Mouse (Mus musculus) myocyte (in vitro differentiated cells): ENCODE data around the gene Pde6c. TPM values are rescaled to one million over a fixed set of nuclear protein-coding genes. Genes with fewer than 3 reads are reported as not detected.
A peak's percentile ranks its signal among the peaks of the same experiment; 100 is the strongest.

Experiments used
- H3K27me3 ChIP-seq: one replicate; pipeline ENCODE4 v1.6.1; 2011; ENCODE audit not compliant: control insufficient read depth, insufficient read depth, insufficient read length
- H3K36me3 ChIP-seq: one replicate; pipeline ENCODE4 v1.6.1; 2011; ENCODE audit not compliant: control insufficient read depth, insufficient read depth
- H3K4me2 ChIP-seq: one replicate; pipeline ENCODE4 v1.6.1; 2011; ENCODE audit warnings: low read depth, control low read depth
- H3K4me3 ChIP-seq: one replicate; pipeline ENCODE4 v1.5.1; 2011; ENCODE audit warnings: mild to moderate bottlenecking, control low read depth, moderate library complexity
- H3K79me2 ChIP-seq: one replicate; pipeline ENCODE4 v1.6.1; 2011; ENCODE audit not compliant: control insufficient read depth, insufficient read depth
- H3ac ChIP-seq: one replicate; pipeline ENCODE4 v1.6.1; 2011; ENCODE audit not compliant: control insufficient read depth, insufficient read length
- CEBPB ChIP-seq: IDR thresholded peaks from 2 replicates; pipeline ENCODE4 v1.6.1; 2011; ENCODE audit warnings: mild to moderate bottlenecking, moderate library complexity; ENCODE audit not compliant: poor library complexity, insufficient read depth, severe bottlenecking
- E2F4 ChIP-seq: IDR thresholded peaks from one replicate; pipeline ENCODE4 v1.6.1; 2011; ENCODE audit warnings: mild to moderate bottlenecking, control low read depth, moderate library complexity; ENCODE audit not compliant: insufficient read depth
- MAX ChIP-seq: IDR thresholded peaks from one replicate; pipeline ENCODE4 v1.6.1; 2011; ENCODE audit warnings: low read depth, mild to moderate bottlenecking, control low read depth
- MYOD1 ChIP-seq, 3 experiments: IDR thresholded peaks; one replicate each; pipeline ENCODE4 v1.6.1; 2011; ENCODE audit warnings: control low read depth in 2 of 3, low read depth in 2 of 3, mild to moderate bottlenecking in 2 of 3, moderate library complexity in 1 of 3; ENCODE audit not compliant: insufficient read length in 2 of 3, control insufficient read depth in 1 of 3
- MYOG ChIP-seq, 3 experiments: IDR thresholded peaks; one replicate each; pipeline ENCODE4 v1.6.1; 2011; ENCODE audit warnings: control low read depth in 2 of 3, low read depth in 2 of 3, mild to moderate bottlenecking in 2 of 3; ENCODE audit not compliant: insufficient read length in 2 of 3, control insufficient read depth in 1 of 3, insufficient read depth in 1 of 3
- POLR2A ChIP-seq: IDR thresholded peaks from one replicate; pipeline ENCODE4 v1.6.1; 2011; ENCODE audit warnings: low read depth, mild to moderate bottlenecking, control low read depth, moderate library complexity; ENCODE audit not compliant: insufficient read length
- POLR2AphosphoS2 ChIP-seq: IDR thresholded peaks from one replicate; pipeline ENCODE4 v1.6.1; 2011; ENCODE audit warnings: low read depth, control low read depth; ENCODE audit not compliant: insufficient read length
- REST ChIP-seq: IDR thresholded peaks from one replicate; pipeline ENCODE4 v1.6.1; 2011; ENCODE audit warnings: mild to moderate bottlenecking, control low read depth, moderate library complexity; ENCODE audit not compliant: insufficient read depth, insufficient read length
- SRF ChIP-seq: IDR thresholded peaks from one replicate; pipeline ENCODE4 v1.6.1; 2011; ENCODE audit warnings: low read depth; ENCODE audit not compliant: control insufficient read depth, insufficient read length
- TCF12 ChIP-seq: IDR thresholded peaks from one replicate; pipeline ENCODE4 v1.6.1; 2011; ENCODE audit warnings: mild to moderate bottlenecking, control low read depth; ENCODE audit not compliant: poor library complexity, insufficient read depth, severe bottlenecking
- TCF3 ChIP-seq: IDR thresholded peaks from one replicate; pipeline ENCODE4 v1.6.1; 2011; ENCODE audit warnings: low read depth, control low read depth; ENCODE audit not compliant: insufficient read length
- USF1 ChIP-seq: IDR thresholded peaks from one replicate; pipeline ENCODE4 v1.6.1; 2011; ENCODE audit warnings: low read depth, mild to moderate bottlenecking, control low read depth, moderate library complexity
- polyA plus RNA-seq: library from polyadenylated mRNA; unstranded; fragments of >200 nt; fragmentation: generic; extraction: Trizol; gene quantifications from one replicate; pipeline ENCODE4 v1.2.1, GENCODE M21; 2012; ENCODE audit warnings: missing spikeins

Gene Pde6c
- polyA plus RNA-seq: not detected

DNA sequence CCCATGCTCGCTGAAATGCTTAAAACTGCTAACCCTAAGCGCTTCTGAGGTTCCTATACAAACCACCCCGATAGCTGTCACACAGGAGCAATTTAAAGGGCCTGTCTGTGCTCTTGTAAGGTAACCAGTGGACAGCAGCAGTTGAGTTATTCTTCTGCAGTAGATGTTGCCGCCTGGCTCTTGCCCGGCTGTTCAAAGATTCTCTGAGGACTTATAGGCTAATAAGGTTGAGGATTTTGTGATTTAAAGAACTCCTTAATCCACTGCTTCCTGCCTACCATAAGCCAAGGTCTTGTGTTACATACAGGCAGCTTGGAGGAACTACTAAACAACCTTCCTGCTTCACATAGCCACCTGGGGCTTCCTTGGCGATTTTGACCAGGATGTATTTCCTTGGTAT is at the start of gene Pde6c:
Pde6c (plus strand) TSS at position 301 of the 400 bp plus-strand sequence.
- no peaks in the 10 kb centered on the region for H3K79me2 ChIP-seq
- no peak within 1 kb of the TSS for H3K4me2 ChIP-seq
- no peak for TF ChIP-seq TCF3
- TF ChIP-seq TCF12: no peak
- no peak for TF ChIP-seq POLR2A
- TF ChIP-seq POLR2AphosphoS2: no peak
- no peak for TF ChIP-seq USF1
- no peak for TF ChIP-seq MYOD1 (IDR thresholded peaks at IDR 0.05; ENCODE audit: control insufficient read depth in 1 of 3, insufficient read length in 2 of 3, low read depth in 2 of 3)
- H3ac ChIP-seq: no peak within 1 kb of the TSS
- H3K36me3 ChIP-seq: no peaks in the 10 kb centered on the region
- no peak within 1 kb of the TSS for H3K4me3 ChIP-seq
- no peaks in the 10 kb centered on the region for H3K27me3 ChIP-seq

DNA sequence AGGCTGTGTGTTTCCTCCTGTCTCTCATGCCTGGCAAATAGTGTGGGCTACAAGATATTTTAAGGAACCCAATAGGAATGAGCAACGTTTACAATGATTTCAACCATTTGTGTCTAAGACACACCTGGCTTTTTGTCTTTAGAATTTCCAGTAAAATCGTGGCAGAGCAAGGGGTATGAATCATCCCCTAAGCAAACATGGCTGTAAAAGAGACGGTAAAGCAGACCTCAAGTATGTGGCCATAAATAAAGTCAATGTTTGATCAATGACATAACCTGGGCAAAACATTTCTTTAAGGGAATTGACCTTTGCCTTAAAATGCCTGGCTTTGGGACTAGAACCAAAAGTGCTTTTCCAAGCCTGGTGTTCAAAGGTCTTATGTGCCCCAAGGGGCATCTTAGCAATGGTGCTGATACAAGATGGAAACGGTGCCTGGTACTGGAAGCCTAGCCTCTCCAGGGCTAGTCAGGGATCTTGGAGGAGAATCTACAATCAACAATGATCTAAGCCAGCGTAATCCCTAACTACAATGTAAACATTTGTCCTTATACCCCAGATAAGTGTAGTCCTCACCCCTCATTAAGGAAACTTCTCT is 49.6 kb upstream of the Pde6c start:
- Histone ChIP-seq H3K4me2 (no peak overlapping the region), H3ac (no peak overlapping the region), H3K27me3 (peaks cover 8% of the 10 kb centered on the region), H3K4me3 (no peak overlapping the region), H3K79me2 (no peaks in the 10 kb centered on the region), H3K36me3 (no peaks in the 10 kb centered on the region)
- TF ChIP-seq E2F4 (no peak), MAX (no peak), POLR2A (no peak), TCF12 (no peak), SRF (no peak), POLR2AphosphoS2 (no peak), TCF3 (no peak), MYOD1 (IDR thresholded peaks at IDR 0.05; ENCODE audit: control insufficient read depth in 1 of 3, insufficient read length in 2 of 3, low read depth in 2 of 3) (no peak), CEBPB (no peak), REST (no peak)

DNA sequence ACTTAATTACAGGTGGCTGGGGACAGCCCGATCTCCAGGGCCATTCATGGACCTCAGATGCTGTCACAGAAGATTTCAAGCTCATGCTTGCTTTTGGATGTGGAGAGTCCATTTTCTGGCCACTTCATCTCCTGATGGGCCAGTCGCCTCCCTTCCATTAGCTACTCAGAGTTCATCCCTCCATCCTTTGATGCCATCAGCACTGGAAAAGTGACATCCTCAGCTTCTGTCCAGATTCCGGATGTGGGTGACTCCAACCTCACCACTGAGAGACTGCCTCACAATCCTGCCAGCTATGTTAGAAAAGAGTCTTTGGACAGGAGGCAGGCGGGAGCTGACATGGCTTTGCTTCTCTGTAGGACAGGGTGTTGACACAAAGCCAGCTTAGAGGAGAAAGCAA is 46.7 kb upstream of the Pde6c start:
- Histone ChIP-seq H3K27me3 (peaks cover 8% of the 10 kb centered on the region), H3K79me2 (no peaks in the 10 kb centered on the region), H3K36me3 (no peaks in the 10 kb centered on the region), H3K4me3 (no peak overlapping the region), H3ac (no peak overlapping the region), H3K4me2 (no peak overlapping the region)
- TF ChIP-seq TCF3: no peak
- no peak for TF ChIP-seq CEBPB
- TF ChIP-seq SRF: no peak
- no peak for TF ChIP-seq REST
- TF ChIP-seq POLR2A: no peak
- no peak for TF ChIP-seq E2F4
- no peak for TF ChIP-seq POLR2AphosphoS2
- TF ChIP-seq USF1: no peak
- no peak for TF ChIP-seq TCF12
- no peak for TF ChIP-seq MAX
- TF ChIP-seq MYOD1 (IDR thresholded peaks at IDR 0.05; ENCODE audit: control insufficient read depth in 1 of 3, insufficient read length in 2 of 3, low read depth in 2 of 3): no peak
- TF ChIP-seq MYOG (IDR thresholded peaks at IDR 0.05; ENCODE audit: control insufficient read depth in 1 of 3, insufficient read depth in 1 of 3, insufficient read length in 2 of 3, low read depth in 2 of 3): no peak

DNA sequence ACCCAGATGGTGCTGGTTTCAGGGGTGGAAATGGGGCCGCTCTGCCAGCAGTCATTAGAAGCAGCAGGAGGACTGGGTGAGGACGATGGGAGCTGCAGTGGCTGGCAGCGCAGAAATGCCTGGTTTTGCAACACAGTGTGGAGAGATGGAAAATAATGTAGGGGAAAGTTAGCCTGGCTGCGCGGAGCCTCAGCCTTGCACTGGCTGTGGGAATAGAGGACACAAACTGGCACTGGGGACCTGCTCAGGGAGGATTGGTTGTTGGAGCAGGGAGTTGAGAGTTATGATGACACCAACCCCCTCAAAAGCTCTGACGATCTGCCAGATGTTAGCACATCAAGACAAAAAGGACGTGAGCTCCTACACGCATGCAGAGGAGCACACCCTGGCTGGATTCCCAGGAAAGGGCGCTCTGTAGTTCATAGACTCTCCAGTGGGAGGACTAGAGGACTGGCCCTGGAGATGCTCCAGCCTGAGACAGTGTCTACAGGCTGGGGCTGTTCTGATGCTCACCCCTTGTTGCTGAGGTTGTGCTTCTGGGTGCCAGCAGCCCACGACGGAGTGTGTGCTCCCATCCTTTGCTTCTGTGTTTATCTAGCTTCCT is 45.5 kb upstream of the Pde6c start:
- Histone ChIP-seq H3K4me2 (peak overlapping the region; percentile 19), H3ac (no peak overlapping the region), H3K27me3 (peaks cover 8% of the 10 kb centered on the region), H3K4me3 (no peak overlapping the region), H3K79me2 (no peaks in the 10 kb centered on the region), H3K36me3 (no peaks in the 10 kb centered on the region)
- no peak for TF ChIP-seq TCF12
- TF ChIP-seq REST: no peak
- no peak for TF ChIP-seq MYOG (IDR thresholded peaks at IDR 0.05; ENCODE audit: control insufficient read depth in 1 of 3, insufficient read depth in 1 of 3, insufficient read length in 2 of 3, low read depth in 2 of 3)
- no peak for TF ChIP-seq MYOD1 (IDR thresholded peaks at IDR 0.05; ENCODE audit: control insufficient read depth in 1 of 3, insufficient read length in 2 of 3, low read depth in 2 of 3)
- TF ChIP-seq POLR2AphosphoS2: no peak
- TF ChIP-seq SRF: no peak
- TF ChIP-seq MAX: no peak

DNA sequence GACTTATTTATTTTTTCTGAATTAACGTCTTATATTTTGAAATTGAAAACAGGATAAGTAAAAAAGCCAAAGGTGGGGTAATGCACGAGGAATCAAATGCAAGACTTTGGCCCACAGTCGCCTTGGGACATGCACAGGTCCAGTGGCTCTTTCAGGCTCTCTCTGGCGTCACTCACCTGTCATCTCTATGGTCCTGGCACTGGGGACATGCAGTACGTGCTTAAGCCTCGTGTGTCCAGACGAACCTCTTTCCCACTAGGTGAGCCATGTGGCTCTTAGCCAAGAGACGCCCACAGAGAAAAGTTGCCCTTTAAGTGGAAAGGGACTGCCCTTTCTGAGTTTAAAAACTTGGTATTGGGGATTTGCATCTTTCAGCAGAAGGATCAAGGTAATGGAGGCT is 43.2 kb upstream of the Pde6c start:
- H3ac ChIP-seq: no peak overlapping the region
- H3K4me2 ChIP-seq: no peak overlapping the region
- TF ChIP-seq REST: no peak
- no peak for TF ChIP-seq SRF
- no peak for TF ChIP-seq POLR2AphosphoS2
- TF ChIP-seq MAX: no peak
- no peak for TF ChIP-seq POLR2A
- TF ChIP-seq MYOD1 (IDR thresholded peaks at IDR 0.05; ENCODE audit: control insufficient read depth in 1 of 3, insufficient read length in 2 of 3, low read depth in 2 of 3): no peak
- TF ChIP-seq MYOG (IDR thresholded peaks at IDR 0.05; ENCODE audit: control insufficient read depth in 1 of 3, insufficient read depth in 1 of 3, insufficient read length in 2 of 3, low read depth in 2 of 3): no peak
- TF ChIP-seq CEBPB: no peak
- TF ChIP-seq USF1: no peak
- no peak for TF ChIP-seq TCF3
- no peak for TF ChIP-seq TCF12
- no peak for TF ChIP-seq E2F4
- H3K27me3 ChIP-seq: peaks cover 4% of the 10 kb centered on the region
- no peak overlapping the region for H3K4me3 ChIP-seq
- H3K36me3 ChIP-seq: no peaks in the 10 kb centered on the region
- H3K79me2 ChIP-seq: no peaks in the 10 kb centered on the region
